Mouse (Mus musculus): ENCODE measurements around the gene Smc6. TPM values are rescaled to one million over a fixed set of nuclear protein-coding genes. Genes with fewer than 3 reads are reported as not detected.
A peak's percentile ranks its signal among the peaks of the same experiment; 100 is the strongest.

Smc6 gene
- polyA plus RNA-seq, 1 experiment from 2014 or later: 118 TPM

DNA sequence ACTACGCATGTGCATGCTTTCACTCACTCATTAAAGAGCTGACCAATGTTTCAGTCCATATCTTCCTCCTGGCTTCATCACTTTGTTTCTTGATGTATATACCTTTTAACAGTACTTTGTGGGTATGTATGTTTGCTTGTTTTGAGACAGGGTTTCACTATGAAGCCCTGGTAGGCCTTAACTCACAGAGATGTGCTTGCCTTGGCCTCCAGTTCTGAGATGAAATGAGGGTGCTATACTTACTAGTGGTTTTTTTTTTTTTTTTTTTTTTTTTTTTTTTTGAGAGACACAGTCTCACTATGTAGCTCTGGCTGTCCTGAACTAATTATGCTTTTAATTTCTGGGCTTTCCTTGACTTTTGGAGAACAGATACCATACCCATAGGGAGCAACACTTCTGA, 18.2 kb upstream of the Smc6 start:
- H3K4me3 ChIP-seq: no peak overlapping the region
- H3K27ac ChIP-seq (replicated peaks): no peak overlapping the region
- 0 out of 2 replicates have a peak, but pooled peaks cover 3% of the 10 kb centered on the region for H3K36me3 ChIP-seq
- no peak overlapping the region for H3K9ac ChIP-seq (replicated peaks)
- 98% methylated on average over 1 of the region's 1 CpGs for WGBS
- H3K27me3 ChIP-seq: no peaks in the 10 kb centered on the region
- ATAC-seq (replicated peaks): no peak
- H3K9me3 ChIP-seq: no peaks in the 10 kb centered on the region
- H3K4me1 ChIP-seq: no peaks in the 10 kb centered on the region
- no peak overlapping the region for H3K4me2 ChIP-seq (replicated peaks)

DNA sequence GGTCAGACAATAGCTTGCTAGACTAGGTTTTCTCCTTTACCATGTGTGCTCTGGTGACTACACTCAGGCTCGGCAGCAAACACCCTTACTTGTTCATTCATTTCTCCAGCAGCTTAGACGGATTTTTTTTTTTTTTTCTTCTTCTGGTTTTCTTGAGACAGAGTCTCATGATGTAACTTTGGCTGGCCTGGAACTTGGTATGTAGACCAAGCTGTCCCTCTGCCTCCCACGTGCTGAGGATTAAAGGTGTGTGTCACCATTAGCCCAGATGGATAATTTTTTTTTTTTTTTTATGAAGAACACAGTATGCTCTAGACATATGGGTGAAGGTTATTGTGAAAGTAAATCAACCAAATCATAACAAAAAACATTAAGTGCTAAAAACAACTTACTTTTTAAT, 15.4 kb upstream of the Smc6 start:
- no peaks in the 10 kb centered on the region for H3K36me3 ChIP-seq
- 79% methylated on average over 3 of the region's 3 CpGs for WGBS
- no peak for ATAC-seq (replicated peaks)
- H3K9ac ChIP-seq (replicated peaks): no peak overlapping the region
- H3K4me3 ChIP-seq: no peak overlapping the region
- H3K9me3 ChIP-seq: no peaks in the 10 kb centered on the region
- no peak overlapping the region for H3K4me2 ChIP-seq (replicated peaks)
- no peaks in the 10 kb centered on the region for H3K27me3 ChIP-seq
- no peak overlapping the region for H3K27ac ChIP-seq (replicated peaks)
- H3K4me1 ChIP-seq: no peaks in the 10 kb centered on the region

DNA sequence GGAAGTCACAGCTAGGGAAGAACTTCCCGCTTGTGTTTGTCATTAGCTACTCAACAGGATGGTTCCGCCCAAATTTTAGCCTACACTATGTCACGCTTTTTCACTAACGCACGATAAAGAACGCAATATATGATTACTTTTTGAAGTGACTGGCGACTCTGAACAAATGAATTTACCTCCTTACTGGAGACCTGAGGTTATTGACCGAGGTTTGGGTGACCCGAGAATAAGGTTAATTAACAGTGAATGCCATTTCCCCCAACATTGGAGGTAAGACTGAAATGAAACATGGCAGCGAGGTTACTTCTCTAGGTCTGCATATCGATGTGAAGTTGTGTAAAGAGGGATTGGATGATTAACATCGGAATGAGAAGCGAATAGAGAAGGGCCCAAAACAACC, 791 bp upstream of the Smc6 start:
- H3K27ac ChIP-seq (replicated peaks): no peak overlapping the region
- H3K27me3 ChIP-seq: no peaks in the 10 kb centered on the region

DNA sequence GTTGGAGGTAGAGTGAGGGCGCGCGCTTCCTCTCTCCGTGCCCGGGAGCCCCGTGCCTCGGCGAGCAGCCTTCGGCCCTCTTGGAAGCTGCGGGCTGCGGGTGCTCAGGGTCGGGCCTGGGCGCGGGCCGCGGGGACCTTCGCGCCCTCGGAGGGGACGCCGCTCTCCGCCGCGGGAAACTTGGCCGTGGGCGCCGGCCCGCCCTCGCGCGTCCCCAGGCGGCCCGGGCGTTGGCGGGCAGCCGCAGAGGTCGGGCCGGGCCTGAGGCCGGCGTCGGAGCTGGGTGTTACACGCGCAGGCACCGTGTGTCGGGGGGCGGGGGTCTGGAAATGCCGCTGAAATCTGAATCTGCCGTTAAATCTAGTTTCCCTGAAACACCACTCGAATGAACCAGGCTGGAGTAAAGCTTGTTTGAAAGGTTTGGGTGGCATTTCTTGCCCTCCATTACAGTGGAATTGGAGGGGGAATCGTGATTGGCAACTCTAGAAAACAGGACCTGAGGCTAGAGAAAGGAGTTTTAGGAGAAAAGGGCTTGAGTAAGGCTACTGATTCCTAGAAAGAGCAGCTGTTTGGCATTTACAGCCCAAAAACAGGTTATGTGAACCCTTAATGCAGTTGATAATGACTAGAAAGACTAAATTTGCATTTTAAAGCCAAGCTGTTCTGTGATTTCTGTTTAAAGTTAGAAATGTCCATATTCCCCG, 748 bp downstream of the Smc6 start:
- peak; percentile 81 for ATAC-seq (replicated peaks)
- H3K4me2 ChIP-seq (replicated peaks): peak overlapping the region; percentile 64
- under 1% methylated on average over 51 of the region's 51 CpGs for WGBS
- H3K9me3 ChIP-seq: no peaks in the 10 kb centered on the region
- peak overlapping the region; percentile 90 for H3K27ac ChIP-seq (replicated peaks)
- peak overlapping the region; percentile 91 for H3K4me3 ChIP-seq
- H3K27me3 ChIP-seq: no peaks in the 10 kb centered on the region
- peaks cover 34% of the 10 kb centered on the region for H3K4me1 ChIP-seq
- no peaks in the 10 kb centered on the region for H3K36me3 ChIP-seq
- H3K9ac ChIP-seq (replicated peaks): peak overlapping the region; percentile 90

More for the DNA sequence above, 791 bp upstream of the Smc6 start:
- H3K4me3 ChIP-seq: peak overlapping the region; percentile 91
- no peaks in the 10 kb centered on the region for H3K9me3 ChIP-seq
- WGBS: 6% methylated on average over 13 of the region's 13 CpGs
- H3K36me3 ChIP-seq: no peaks in the 10 kb centered on the region
- H3K4me2 ChIP-seq (replicated peaks): peak overlapping the region; percentile 79
- H3K4me1 ChIP-seq: peaks cover 34% of the 10 kb centered on the region
- H3K9ac ChIP-seq (replicated peaks): peak overlapping the region; percentile 90; the same call in 1 of the 2 replicates
- no peak for ATAC-seq (replicated peaks)

DNA sequence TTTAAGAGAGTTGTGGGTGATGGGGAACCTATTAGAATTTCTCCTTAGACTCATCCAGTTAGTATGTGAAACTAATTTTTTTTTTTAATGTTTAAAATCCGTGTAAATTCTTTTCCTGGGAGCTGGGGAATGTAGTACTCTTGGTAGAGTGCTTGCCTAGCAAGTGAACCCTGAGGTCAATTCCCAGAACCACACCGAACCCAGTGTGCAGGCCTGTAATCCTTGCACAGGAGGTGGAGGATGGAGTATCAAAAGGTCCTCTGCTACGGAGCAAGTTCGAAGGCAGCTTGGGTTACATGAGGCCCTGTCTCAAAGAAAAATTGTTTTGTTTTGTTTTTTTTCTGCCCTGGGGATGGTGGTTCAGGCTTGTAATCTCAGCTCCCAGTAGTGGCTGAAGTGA, 1.3 kb downstream of the Smc6 start:
- no peak overlapping the region for H3K27ac ChIP-seq (replicated peaks)
- WGBS: 2% methylated on average over 4 of the region's 4 CpGs

DNA sequence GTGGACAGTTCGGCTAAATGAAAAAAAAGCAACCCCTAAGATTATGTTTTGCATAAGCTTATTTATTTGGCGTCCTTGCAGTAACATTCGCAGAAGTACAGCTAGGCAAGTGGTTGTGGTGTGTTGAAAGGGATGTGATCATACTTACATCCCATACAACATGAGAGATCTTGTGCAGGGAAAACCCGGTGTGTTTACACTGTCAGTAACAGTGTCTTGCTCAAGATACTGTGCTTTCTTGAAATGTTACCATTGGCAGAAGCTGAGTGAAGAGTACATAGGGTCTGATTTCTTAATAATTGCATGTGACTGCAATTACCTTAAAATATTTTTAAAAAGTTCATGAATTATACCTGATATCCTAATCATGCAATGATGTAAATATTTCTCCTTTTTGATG, 6.9 kb downstream of the Smc6 start:
- ATAC-seq (replicated peaks): no peak
- H3K9me3 ChIP-seq: no peaks in the 10 kb centered on the region
- no peak overlapping the region for H3K4me2 ChIP-seq (replicated peaks)
- no peak overlapping the region for H3K9ac ChIP-seq (replicated peaks)
- no peaks in the 10 kb centered on the region for H3K27me3 ChIP-seq
- no peak overlapping the region for H3K27ac ChIP-seq (replicated peaks)
- H3K4me1 ChIP-seq: peaks cover 14% of the 10 kb centered on the region
- no peak overlapping the region for H3K4me3 ChIP-seq
- H3K36me3 ChIP-seq: peaks cover 24% of the 10 kb centered on the region
- 91% methylated on average over 4 of the region's 4 CpGs for WGBS

More for the DNA sequence above, 1.3 kb downstream of the Smc6 start:
- no peaks in the 10 kb centered on the region for H3K9me3 ChIP-seq
- no peak for ATAC-seq (replicated peaks)
- peak overlapping the region; percentile 91 for H3K4me3 ChIP-seq
- H3K4me2 ChIP-seq (replicated peaks): peak overlapping the region; percentile 64
- peaks cover 34% of the 10 kb centered on the region for H3K4me1 ChIP-seq
- H3K9ac ChIP-seq (replicated peaks): peak overlapping the region; percentile 90
- H3K36me3 ChIP-seq: no peaks in the 10 kb centered on the region
- no peaks in the 10 kb centered on the region for H3K27me3 ChIP-seq

DNA sequence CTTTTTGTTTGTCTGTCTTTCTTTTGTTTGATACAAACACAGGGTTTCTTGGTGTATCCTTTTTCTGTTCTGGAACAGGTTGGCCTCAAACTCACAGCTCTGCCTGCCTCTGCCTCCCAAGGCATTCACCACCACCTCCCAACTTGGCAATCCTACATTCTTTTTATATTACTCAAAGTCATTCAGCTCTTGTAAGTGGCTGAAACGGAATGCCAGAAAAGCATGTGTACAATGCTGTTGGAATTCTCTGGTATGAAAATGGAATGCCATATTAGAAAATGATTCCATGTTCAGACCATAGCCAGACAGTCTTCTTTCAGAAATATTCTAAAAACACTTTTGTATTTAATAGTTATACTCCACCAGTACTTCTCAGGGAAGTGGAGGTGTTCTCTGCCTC, 7.5 kb downstream of the Smc6 start:
- WGBS: 77% methylated on average over 1 of the region's 1 CpGs
- H3K36me3 ChIP-seq: peaks cover 26% of the 10 kb centered on the region
- H3K4me1 ChIP-seq: peaks cover 7% of the 10 kb centered on the region
- no peaks in the 10 kb centered on the region for H3K9me3 ChIP-seq
- no peaks in the 10 kb centered on the region for H3K27me3 ChIP-seq
- H3K27ac ChIP-seq (replicated peaks): no peak overlapping the region
- H3K4me3 ChIP-seq: no peak overlapping the region
- H3K4me2 ChIP-seq (replicated peaks): no peak overlapping the region
- H3K9ac ChIP-seq (replicated peaks): no peak overlapping the region
- no peak for ATAC-seq (replicated peaks)

DNA sequence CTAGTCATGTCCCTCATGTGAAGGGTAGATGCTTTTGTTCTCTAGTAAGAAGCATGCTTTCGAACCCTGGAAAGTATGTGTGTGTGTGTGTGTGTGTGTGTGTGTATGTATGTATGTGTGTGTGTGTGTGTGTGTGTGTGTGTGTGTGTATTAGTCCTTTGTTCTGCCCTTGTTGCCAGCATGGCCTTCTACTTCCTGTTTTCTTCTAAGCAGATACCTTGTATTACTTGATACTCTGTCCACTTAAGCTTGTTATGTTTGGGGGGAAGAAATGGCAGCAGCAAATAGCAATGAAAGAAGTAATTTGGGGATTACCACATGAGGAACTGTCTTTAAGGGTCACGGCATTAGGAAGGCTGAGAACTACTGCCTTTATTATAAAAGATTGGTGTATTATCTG, 10.9 kb downstream of the Smc6 start:
- WGBS: 91% methylated on average over 2 of the region's 2 CpGs
- Histone ChIP-seq H3K27ac (replicated peaks) (no peak overlapping the region), H3K9me3 (no peaks in the 10 kb centered on the region), H3K4me3 (no peak overlapping the region), H3K9ac (replicated peaks) (no peak overlapping the region), H3K4me2 (replicated peaks) (no peak overlapping the region), H3K27me3 (no peaks in the 10 kb centered on the region), H3K36me3 (peaks cover 51% of the 10 kb centered on the region), H3K4me1 (no peaks in the 10 kb centered on the region)
- ATAC-seq (replicated peaks): no peak

DNA sequence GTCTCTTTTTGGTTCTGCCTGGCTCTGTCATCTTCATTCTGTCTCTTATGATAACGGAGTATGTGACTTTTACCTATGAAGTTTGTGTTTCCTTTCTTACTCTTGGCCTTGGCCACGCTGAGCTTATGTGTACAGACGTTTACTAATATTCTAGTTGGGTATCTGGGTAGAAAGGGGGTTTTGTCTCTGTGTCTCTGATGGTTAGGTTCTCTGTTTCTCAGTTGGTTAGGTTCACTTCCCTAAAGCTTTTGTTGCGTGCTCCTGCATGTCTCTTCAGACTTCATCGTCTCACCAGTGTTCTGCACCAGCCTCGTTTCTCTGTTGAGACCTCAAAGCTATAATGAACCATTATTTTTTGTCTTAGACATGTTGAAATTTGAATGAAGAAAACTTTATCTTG, 11.5 kb downstream of the Smc6 start:
- H3K4me3 ChIP-seq: no peak overlapping the region
- H3K4me2 ChIP-seq (replicated peaks): no peak overlapping the region
- peaks cover 53% of the 10 kb centered on the region for H3K36me3 ChIP-seq
- ATAC-seq (replicated peaks): no peak
- H3K27ac ChIP-seq (replicated peaks): no peak overlapping the region
- H3K9me3 ChIP-seq: no peaks in the 10 kb centered on the region
- no peak overlapping the region for H3K9ac ChIP-seq (replicated peaks)
- no peaks in the 10 kb centered on the region for H3K4me1 ChIP-seq
- no peaks in the 10 kb centered on the region for H3K27me3 ChIP-seq
- 92% methylated on average over 6 of the region's 6 CpGs for WGBS

DNA sequence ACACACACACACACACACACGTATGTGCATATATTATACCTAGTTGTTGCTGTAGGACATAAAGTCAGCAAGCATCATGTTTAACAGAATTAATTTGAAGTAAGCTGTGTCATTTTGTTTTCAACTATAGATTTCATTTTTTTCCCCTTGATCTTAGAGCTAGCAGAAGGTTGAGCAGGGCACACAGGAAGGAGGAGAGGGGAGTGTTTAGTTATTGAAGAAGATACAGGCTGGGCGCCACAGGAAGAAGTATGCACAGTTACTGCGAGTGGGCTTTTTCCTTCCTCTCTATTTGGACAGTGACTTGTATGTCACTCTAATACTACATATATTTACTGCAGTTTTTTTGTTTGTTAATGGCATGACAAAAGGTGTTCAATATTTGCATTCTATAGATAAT, 14.2 kb downstream of the Smc6 start:
- no peak overlapping the region for H3K9ac ChIP-seq (replicated peaks)
- 92% methylated on average over 3 of the region's 3 CpGs for WGBS
- no peak for ATAC-seq (replicated peaks)
- H3K4me1 ChIP-seq: no peaks in the 10 kb centered on the region
- no peaks in the 10 kb centered on the region for H3K27me3 ChIP-seq
- peaks cover 52% of the 10 kb centered on the region for H3K36me3 ChIP-seq
- no peak overlapping the region for H3K4me2 ChIP-seq (replicated peaks)
- H3K27ac ChIP-seq (replicated peaks): no peak overlapping the region
- H3K9me3 ChIP-seq: no peaks in the 10 kb centered on the region
- H3K4me3 ChIP-seq: no peak overlapping the region

DNA sequence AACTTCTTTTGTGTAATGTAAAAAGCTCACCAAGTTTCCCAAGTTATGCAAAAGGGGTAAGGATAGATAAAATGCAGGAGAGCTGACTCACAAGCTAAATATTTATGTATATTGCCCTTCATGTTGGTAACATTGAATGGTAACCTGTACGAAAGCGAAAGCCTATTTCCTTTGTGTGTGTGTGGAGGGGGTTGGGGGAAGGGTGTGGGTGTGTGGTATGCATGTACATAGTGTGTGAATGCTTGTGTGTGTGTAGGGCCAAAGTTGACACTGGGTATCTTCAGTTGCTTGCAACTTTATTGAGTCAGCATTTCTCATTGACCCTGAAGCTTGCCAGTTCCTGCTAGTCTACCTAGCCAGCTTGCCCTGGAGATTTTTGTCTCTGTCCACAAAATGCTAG, 15.9 kb downstream of the Smc6 start:
- 96% methylated on average over 2 of the region's 2 CpGs for WGBS
- H3K4me3 ChIP-seq: no peak overlapping the region
- peaks cover 60% of the 10 kb centered on the region for H3K36me3 ChIP-seq
- ATAC-seq (replicated peaks): no peak
- H3K27ac ChIP-seq (replicated peaks): no peak overlapping the region
- no peak overlapping the region for H3K9ac ChIP-seq (replicated peaks)
- no peaks in the 10 kb centered on the region for H3K4me1 ChIP-seq
- no peak overlapping the region for H3K4me2 ChIP-seq (replicated peaks)
- H3K9me3 ChIP-seq: no peaks in the 10 kb centered on the region
- H3K27me3 ChIP-seq: no peaks in the 10 kb centered on the region

DNA sequence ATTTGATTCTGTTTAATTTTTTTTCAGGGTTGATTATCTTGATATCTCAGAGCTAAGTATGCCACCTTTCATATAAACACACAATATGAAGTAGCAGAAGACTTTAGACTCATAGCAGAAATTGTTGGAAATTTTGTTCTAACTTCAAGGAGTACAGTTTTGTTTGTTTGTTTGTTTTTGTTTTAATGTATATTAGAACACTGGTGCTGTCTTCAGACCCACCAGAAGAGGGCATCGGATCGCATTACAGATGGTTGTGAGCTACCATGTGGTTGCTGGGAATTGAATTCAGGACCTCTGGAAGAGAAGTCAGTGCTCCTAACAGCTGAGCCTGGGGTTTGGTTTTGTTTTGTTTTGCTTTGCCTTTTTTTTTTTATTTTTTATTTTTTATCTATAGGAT, 20.7 kb downstream of the Smc6 start:
- Histone ChIP-seq H3K4me3 (no peak overlapping the region), H3K9ac (replicated peaks) (no peak overlapping the region), H3K27ac (replicated peaks) (no peak overlapping the region), H3K4me1 (no peaks in the 10 kb centered on the region), H3K9me3 (no peaks in the 10 kb centered on the region), H3K4me2 (replicated peaks) (no peak overlapping the region), H3K27me3 (no peaks in the 10 kb centered on the region), H3K36me3 (peaks cover 67% of the 10 kb centered on the region)
- WGBS: 98% methylated on average over 2 of the region's 2 CpGs
- ATAC-seq (replicated peaks): no peak

DNA sequence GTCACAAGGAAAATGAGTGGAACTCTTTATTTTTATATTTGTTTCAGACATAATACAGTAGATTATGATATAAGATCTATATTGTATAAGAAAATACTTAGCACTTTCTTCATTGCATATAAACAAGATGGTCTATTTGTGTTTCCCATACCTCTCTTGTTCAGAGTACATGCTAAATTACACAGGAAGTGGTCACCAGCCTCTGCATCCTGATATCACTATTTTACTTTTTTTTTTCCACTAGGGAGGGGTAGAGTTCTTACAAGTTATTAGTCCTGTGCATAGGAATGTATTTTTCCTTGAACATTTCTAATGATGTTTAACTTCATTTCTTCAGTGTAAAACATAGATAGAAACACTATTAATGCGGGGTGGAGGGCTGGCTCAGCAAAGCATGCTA, 35.2 kb downstream of the Smc6 start:
- no peak for ATAC-seq (replicated peaks)
- no peak overlapping the region for H3K4me3 ChIP-seq
- H3K4me1 ChIP-seq: no peaks in the 10 kb centered on the region
- H3K9ac ChIP-seq (replicated peaks): no peak overlapping the region
- no peaks in the 10 kb centered on the region for H3K9me3 ChIP-seq
- H3K4me2 ChIP-seq (replicated peaks): no peak overlapping the region
- WGBS: 93% methylated on average over 1 of the region's 1 CpGs
- H3K27ac ChIP-seq (replicated peaks): no peak overlapping the region
- H3K36me3 ChIP-seq: peaks cover 66% of the 10 kb centered on the region
- H3K27me3 ChIP-seq: no peaks in the 10 kb centered on the region

Measured in forebrain, embryonic 15.5 days (tissue).